Mouse (Mus musculus) layer of hippocampus, postnatal 36 days (tissue): ENCODE measurements at regions not wholly inside any gene's neighbourhood (a gene's known extent, or its start where the extent isn't known, plus 50 kb on each side); places are given as distances from the start of the nearest gene placed in this dataset.
"Not testable (repeated sequence)": the region's sequence is repeated elsewhere in the genome, so short reads cannot be mapped to it uniquely, and the experiment has no call there.

Experiments
- DNase-seq, 2 experiments: peaks; one replicate each; pipeline ENCODE4 v3.0.0; 2022

DNA sequence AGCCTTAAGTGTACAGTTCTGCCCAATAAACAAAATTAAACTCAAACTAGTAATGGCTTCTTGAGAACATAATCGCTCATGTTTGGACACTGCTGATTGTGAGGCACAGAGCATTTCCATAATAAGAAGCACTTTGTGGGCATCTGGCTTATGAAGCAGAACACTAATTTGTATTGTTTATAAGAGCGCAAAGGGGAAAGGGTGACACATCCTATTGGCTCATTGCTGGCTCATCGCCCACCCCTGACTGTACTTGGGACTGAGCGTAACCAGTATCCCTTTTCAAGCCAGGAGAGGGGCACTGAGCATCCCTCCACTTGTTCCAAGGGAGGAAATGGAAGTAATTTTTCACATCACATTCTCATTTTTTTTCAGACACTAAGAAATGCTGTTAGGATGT lies 288.0 kb downstream of the Sfmbt2 start:
- peak; percentile 18 to 30 for DNase-seq

- not testable (repeated sequence) for DNase-seq
Observed at GRCm38 (mm10) chr2:10667915-10668314, 297.6 kb downstream of the Sfmbt2 start.

- DNase-seq = peak in 1 of 2 experiments; percentile 14
Observed at GRCm38 (mm10) chr2:10670423-10671298, 300.4 kb downstream of the Sfmbt2 start.

- DNase-seq = no peak
Observed at GRCm38 (mm10) chr2:10671299-10671632, 301.0 kb downstream of the Sfmbt2 start.

GRCm38 (mm10) chr2:10672196-10672595 lies 301.9 kb downstream of the Sfmbt2 start:
- DNase-seq = no peak

GRCm38 (mm10) chr2:10674738-10675349 lies 304.5 kb downstream of the Sfmbt2 start:
- no peak for DNase-seq

DNA sequence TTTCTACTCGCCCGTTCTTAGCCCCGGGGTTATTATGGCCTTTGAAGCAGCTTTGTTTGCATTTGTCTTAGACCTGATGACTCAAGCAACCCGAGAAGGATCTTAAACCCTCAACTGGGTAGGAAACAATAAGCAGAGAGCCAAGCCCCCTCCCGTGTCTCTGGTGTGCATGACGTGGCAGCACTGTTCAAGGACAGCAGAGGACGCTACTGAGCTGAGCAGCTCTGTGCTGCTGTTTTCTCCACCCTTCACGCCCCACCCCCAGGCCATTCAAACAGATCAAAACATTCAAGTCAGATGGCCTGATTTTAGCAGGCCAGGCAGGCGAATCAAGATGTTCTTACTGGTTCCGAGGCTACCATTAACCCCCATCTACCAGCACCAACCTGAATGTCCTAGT lies 331.1 kb downstream of the Sfmbt2 start:
- peak; percentile 4 to 7 for DNase-seq

- no peak for DNase-seq
Observed at GRCm38 (mm10) chr2:10718366-10718765, 348.1 kb downstream of the Sfmbt2 start.

DNA sequence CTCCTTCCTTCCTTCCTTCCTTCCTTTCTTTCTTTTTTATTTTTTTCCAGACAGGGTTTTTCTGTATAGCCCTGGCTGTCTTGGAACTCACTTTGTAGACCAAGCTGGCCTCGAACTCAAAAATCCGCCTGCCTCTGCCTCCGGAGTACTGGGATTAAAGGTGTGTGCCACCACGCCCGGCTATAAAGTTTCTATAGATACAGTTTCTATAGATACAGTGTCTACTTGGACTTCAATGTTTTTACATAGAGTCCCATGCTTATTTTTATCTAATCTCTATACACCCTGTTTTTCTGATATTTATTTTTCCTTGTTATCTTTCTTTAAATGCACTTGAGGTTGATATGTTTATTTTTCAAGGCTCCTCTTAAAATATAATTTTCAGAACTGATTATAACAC lies 364.0 kb downstream of the Sfmbt2 start:
- not testable (repeated sequence) for DNase-seq

DNA sequence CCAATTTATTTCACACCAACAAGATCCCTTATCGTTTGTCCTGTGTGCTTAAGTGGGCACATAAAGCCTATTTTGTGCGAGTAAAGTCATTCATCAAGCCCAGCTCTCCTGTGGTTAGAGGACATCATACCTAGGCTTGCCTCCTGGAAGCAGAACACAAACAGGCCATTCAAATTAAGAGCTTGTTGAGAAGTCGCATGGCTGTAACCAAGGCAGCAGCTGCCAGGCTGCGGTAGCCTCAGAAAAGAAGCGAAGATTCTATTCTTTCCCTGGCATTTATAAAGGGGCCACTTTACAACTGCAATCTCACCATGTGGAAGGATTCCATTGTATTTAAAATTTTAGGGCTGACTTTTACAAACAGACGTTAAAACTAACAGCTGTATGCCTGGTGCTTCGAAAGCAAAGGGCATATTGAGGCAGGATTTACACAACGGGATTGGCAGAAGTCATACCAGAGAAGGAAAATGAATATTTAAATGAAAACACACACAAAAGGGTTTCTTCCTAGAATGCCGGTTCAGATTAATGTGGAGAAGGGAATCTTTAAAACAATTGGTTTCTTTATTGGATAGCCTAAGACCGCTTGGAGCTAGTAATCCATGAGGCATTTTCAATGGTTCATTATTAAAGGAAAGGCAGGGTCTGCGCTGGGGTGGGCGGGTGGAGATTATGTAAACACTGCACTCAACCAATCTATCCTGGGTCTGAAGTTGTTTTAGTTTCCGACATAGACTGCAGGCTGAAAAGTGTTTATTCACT lies 366.6 kb downstream of the Sfmbt2 start:
- DNase-seq = peak in 1 of 2 experiments; percentile 6

GRCm38 (mm10) chr2:10737458-10737775 lies 367.1 kb downstream of the Sfmbt2 start:
- DNase-seq = peak in 1 of 2 experiments; percentile 15

- no peak for DNase-seq
Observed at GRCm38 (mm10) chr2:10745127-10745526, 374.8 kb downstream of the Sfmbt2 start.

GRCm38 (mm10) chr2:10755375-10755774 lies 385.1 kb downstream of the Sfmbt2 start:
- peak in 1 of 2 experiments; percentile 32 for DNase-seq

GRCm38 (mm10) chr2:10757202-10757840 lies 387.0 kb downstream of the Sfmbt2 start:
- no peak for DNase-seq

DNA sequence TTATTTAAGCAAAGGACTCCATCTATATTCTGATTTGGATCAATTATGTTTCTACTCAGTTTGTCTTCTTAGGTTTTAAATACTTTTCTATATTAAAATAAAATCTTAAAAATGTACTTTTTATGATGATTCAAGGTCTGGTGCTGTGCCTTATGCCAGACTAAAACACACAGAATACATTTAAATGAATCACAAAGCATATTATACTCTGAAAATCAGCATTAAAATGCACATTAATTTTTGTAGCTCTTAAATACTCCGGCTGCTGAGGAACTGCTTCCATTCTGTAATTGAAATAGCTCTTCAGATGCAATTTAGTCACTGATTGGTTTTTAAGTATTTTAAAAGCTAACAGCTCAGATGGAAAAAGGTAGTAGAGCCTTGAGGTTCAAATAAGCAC lies 387.6 kb downstream of the Sfmbt2 start:
- no peak for DNase-seq

DNA sequence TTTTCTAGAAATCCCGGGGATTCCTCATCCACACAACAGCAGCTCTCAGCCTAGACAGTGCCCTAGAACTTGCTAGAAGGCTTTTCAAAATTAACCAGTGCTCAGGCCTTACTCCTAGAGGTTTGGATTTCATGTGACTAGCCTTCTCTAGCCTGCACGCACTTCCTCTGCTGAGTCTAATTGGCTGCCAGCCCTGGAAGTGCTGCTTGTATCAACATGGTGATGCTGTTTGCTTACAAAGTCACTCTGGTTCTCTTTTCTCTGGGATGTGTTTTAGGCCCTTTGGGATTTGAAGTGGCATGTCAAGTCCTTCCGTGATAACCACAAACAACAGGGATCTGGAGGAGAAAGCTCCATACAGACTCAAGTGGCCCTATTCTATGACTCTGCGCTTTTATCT lies 391.9 kb downstream of the Sfmbt2 start:
- no peak for DNase-seq

DNA sequence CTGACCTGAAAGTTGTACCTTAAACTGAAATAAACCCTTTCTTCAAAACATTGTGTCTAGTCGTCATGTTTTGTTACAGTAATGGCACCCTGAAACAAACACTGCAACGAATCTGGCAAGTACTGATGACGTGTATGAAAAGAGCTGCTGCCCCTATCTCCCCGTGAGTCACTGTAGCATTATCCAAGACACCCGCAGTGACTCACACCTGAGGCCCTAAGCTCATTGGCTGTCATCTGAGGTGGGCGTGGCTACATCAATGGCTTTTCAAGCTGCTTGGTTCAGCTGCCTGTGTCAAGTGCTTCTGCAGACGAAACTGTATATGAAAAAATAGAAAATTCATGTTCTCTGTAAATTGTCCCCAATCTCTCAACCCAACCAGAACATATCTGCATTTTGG lies 388.8 kb upstream of the Prkcq start:
- DNase-seq = no peak

GRCm38 (mm10) chr2:10783594-10783993 lies 388.3 kb upstream of the Prkcq start:
- DNase-seq = no peak

DNA sequence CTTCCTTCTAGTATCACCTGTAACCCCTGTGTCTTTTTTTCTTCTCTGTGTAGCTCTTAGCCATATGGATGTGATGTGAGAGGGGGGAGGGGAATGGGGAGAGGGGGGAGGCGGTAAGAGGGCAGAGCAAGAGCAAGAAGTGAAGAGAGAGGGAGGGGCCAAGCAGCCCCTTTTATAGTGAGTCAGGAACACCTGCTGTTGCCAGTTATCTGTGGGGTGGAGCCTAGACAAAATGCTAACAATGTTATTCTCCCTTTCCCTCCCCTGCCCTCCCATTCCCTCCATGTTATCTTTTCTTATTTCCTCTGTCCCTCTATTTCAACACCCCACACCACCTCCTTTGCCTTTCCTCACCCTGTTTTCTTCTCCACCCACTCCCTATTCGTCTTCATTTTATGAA lies 387.6 kb upstream of the Prkcq start:
- DNase-seq = no peak

GRCm38 (mm10) chr2:10785156-10785555 lies 386.8 kb upstream of the Prkcq start:
- DNase-seq = peak in 1 of 2 experiments; percentile 36

GRCm38 (mm10) chr2:10788509-10788908 lies 383.4 kb upstream of the Prkcq start:
- peak; percentile 74 to 79 for DNase-seq

DNA sequence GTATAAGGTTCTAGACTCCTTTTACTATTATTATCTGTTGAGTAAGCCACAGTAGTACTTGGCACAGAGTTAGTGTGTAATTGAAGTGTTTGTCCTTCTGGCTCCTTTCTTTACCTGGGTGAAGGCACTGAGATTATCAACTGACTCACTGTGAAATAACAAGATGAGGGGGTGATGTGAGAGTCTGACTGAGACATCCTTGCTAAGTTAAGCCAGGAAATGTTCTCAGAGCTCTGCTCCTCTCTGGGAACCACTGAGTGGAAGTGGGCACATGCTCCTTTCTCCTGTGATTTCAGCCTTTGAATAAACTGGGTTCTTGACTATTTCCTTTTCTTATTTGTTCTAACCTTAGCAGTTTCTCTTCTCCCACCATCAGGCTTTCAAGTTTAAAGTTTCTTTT lies 380.7 kb upstream of the Prkcq start:
- no peak for DNase-seq

- no peak for DNase-seq
Observed at GRCm38 (mm10) chr2:10816374-10816773, 355.5 kb upstream of the Prkcq start.
